8 mouse cellular contexts compared by ENCODE assay signal in the genomic region with DNA sequence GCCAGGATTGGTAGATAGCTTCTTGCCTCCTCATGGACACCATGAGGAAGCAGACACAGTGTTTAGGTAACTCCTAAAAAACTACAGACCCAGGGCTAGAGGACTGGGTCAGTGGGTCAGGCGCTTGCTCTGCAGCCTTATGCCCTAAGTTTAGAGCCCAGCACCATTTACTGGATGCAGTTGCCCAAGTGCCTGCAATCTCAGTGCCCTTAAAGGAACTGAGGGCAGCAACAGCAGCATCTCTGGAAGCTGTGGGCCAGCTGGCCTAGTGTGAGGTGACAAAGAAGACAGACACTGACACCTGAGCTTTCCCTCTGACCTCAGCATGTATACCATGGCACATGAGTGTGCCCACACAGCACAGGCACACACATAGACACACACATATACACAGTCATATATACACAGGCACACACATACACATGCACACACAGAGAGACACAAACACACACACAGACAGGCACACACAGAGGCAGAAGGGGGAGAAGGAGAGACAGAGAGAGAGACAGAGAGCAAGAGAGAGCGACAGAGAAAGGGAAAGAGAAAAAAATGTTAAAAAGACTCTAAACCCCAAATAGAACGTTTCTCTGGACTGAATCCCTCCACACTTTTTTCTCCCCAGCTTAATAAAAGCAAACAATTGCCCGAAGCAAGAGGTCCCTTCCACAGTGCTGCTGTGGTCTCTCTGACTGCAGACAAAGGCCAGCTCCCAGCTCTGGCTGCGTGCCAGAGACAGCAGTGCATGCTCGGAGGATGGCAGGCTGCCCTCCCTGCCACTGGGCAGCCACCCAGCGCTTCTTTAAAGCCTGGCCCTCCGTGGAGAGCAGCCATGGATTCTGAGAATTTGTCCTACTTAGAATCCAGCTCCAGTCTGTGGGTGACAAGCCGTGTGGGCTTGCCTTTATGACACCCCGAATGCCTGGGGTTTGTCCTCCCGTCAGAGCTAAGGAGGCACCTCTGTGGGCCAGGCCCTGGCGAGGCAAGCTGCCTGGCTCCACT.
A peak's percentile ranks its signal among the peaks of the same experiment; 100 is the strongest.
DNase-seq lines count a peak whose midpoint lies in the region; ATAC-seq lines count a peak whose summit lies in the region.

No protein-coding gene starts in this region.

- peak; percentile 78 for DNase-seq in adrenal gland, adult 8-10 months
- peak; percentile 90 to 94 for DNase-seq in cerebellum, postnatal 25 days
- peak; percentile 83 for DNase-seq in gastrocnemius, postnatal 10 days
- peak; percentile 73 to 84 for DNase-seq in left cerebral cortex, postnatal 10 days (ENCODE audit: extremely low spot score in 1 of 2, low spot score in 2 of 2)
- no peak for DNase-seq in thymus, adult 18-20 months
- no peak for DNase-seq in embryo, embryonic 10 days (ENCODE audit: low spot score)

- ATAC-seq in hindbrain, embryonic 16.5 days = peak; percentile 97
- peak; percentile 94 for ATAC-seq in neural tube, embryonic 13.5 days (ENCODE audit: low read depth)

- H3K27me3 ChIP-seq in hindbrain, embryonic 16.5 days (replicated peaks; ENCODE audit: control insufficient read depth, insufficient read depth, low read length) = no peaks in the 10 kb centered on the region
- H3K27me3 ChIP-seq in neural tube, embryonic 13.5 days = no peaks in the 10 kb centered on the region

- H3K9me3 ChIP-seq in hindbrain, embryonic 16.5 days (ENCODE audit: control insufficient read depth, low read length) = no peaks in the 10 kb centered on the region
- no peaks in the 10 kb centered on the region for H3K9me3 ChIP-seq in neural tube, embryonic 13.5 days

- no peak overlapping the region for H3K4me3 ChIP-seq in hindbrain, embryonic 16.5 days (ENCODE audit: low read length)
- no peak overlapping the region for H3K4me3 ChIP-seq in neural tube, embryonic 13.5 days

- H3K27ac ChIP-seq in hindbrain, embryonic 16.5 days (ENCODE audit: low read depth, low read length) = peak overlapping the region; percentile 57
- peak overlapping the region; percentile 85 for H3K27ac ChIP-seq in neural tube, embryonic 13.5 days (replicated peaks)

- peak overlapping the region; percentile 23; the same call in 1 of the 2 replicates for H3K9ac ChIP-seq in hindbrain, embryonic 16.5 days (ENCODE audit: low read depth, low read length)
- H3K9ac ChIP-seq in neural tube, embryonic 13.5 days = peak overlapping the region; percentile 54

- intact Hi-C loops in left cerebral cortex, postnatal 10 days (cut with DNase I) = loop anchor here (10.0 kb wide), 1 partner anchor 193 kb away; no protein-coding TSS in a partner anchor

- WGBS in hindbrain, embryonic 16.5 days = 28% methylated on average over 12 of the region's 12 CpGs
- WGBS in neural tube, embryonic 13.5 days = 38% methylated on average over 12 of the region's 12 CpGs

- peaks cover 7% of the 10 kb centered on the region; the same call in 1 of the 2 replicates for H3K4me1 ChIP-seq in hindbrain, embryonic 16.5 days (ENCODE audit: control insufficient read depth, insufficient read depth, low read depth, low read length)
- peaks cover 22% of the 10 kb centered on the region for H3K4me1 ChIP-seq in neural tube, embryonic 13.5 days (replicated peaks)

- H3K4me2 ChIP-seq in hindbrain, embryonic 16.5 days (ENCODE audit: low read length) = peak overlapping the region; percentile 6; the same call in 1 of the 2 replicates
- H3K4me2 ChIP-seq in neural tube, embryonic 13.5 days = no peak overlapping the region

- no peaks in the 10 kb centered on the region for H3K36me3 ChIP-seq in hindbrain, embryonic 16.5 days (ENCODE audit: control insufficient read depth, insufficient read depth, low read length)
- no peaks in the 10 kb centered on the region for H3K36me3 ChIP-seq in neural tube, embryonic 13.5 days

Comparison
In these comparisons a context has a peak if more than half of its experiments do, and no peak if none do; other contexts are left out.
1. DNase-seq: peak in adrenal gland, adult 8-10 months (single experiment), cerebellum, postnatal 25 days (2 of 2), gastrocnemius, postnatal 10 days (single experiment) and left cerebral cortex, postnatal 10 days (2 of 2); none in thymus, adult 18-20 months (0 of 2) and embryo, embryonic 10 days (single experiment).